Mouse (Mus musculus): ENCODE measurements at regions not wholly inside any gene's neighbourhood (a gene's known extent, or its start where the extent isn't known, plus 50 kb on each side); places are given as distances from the start of the nearest gene placed in this dataset.
"Not testable (repeated sequence)": the region's sequence is repeated elsewhere in the genome, so short reads cannot be mapped to it uniquely, and the experiment has no call there.

- Histone ChIP-seq H3K4me1 (ENCODE audit: control insufficient read depth, insufficient read depth, low read length) (no peaks in the 10 kb centered on the region), H3K4me3 (ENCODE audit: control insufficient read depth, low read depth, low read length) (no peak overlapping the region), H3K27ac (ENCODE audit: control insufficient read depth, insufficient read depth, low read depth, low read length) (no peak overlapping the region), H3K27me3 (ENCODE audit: control insufficient read depth, insufficient read depth, low read length) (no peaks in the 10 kb centered on the region), H3K36me3 (ENCODE audit: control insufficient read depth, insufficient read depth, low read length) (no peaks in the 10 kb centered on the region)
- TF ChIP-seq POLR2A (IDR thresholded peaks at IDR 0.05; ENCODE audit: control insufficient read depth, low read depth, low read length) (no peak), CTCF (IDR thresholded peaks at IDR 0.05; ENCODE audit: control insufficient read depth, insufficient read depth, insufficient replicate concordance, low read depth, low read length) (no peak)
Measured at GRCm38 (mm10) chr12:71526623-71527022, 216.9 kb downstream of the Dact1 start.

- TF ChIP-seq POLR2A (IDR thresholded peaks at IDR 0.05; ENCODE audit: control insufficient read depth, low read depth, low read length) (no peak), CTCF (IDR thresholded peaks at IDR 0.05; ENCODE audit: control insufficient read depth, insufficient read depth, insufficient replicate concordance, low read depth, low read length) (no peak)
- no peak overlapping the region for H3K27ac ChIP-seq (ENCODE audit: control insufficient read depth, insufficient read depth, low read depth, low read length)
- H3K36me3 ChIP-seq (ENCODE audit: control insufficient read depth, insufficient read depth, low read length) = no peaks in the 10 kb centered on the region
- H3K27me3 ChIP-seq (ENCODE audit: control insufficient read depth, insufficient read depth, low read length) = no peaks in the 10 kb centered on the region
- H3K4me3 ChIP-seq (ENCODE audit: control insufficient read depth, low read depth, low read length) = no peak overlapping the region
- no peaks in the 10 kb centered on the region for H3K4me1 ChIP-seq (ENCODE audit: control insufficient read depth, insufficient read depth, low read length)
Measured at GRCm38 (mm10) chr12:71532161-71532560, 222.5 kb downstream of the Dact1 start.

- no peak for TF ChIP-seq CTCF (IDR thresholded peaks at IDR 0.05; ENCODE audit: control insufficient read depth, insufficient read depth, insufficient replicate concordance, low read depth, low read length)
- no peak for TF ChIP-seq POLR2A (IDR thresholded peaks at IDR 0.05; ENCODE audit: control insufficient read depth, low read depth, low read length)
- no peaks in the 10 kb centered on the region for H3K27me3 ChIP-seq (ENCODE audit: control insufficient read depth, insufficient read depth, low read length)
- no peaks in the 10 kb centered on the region for H3K4me1 ChIP-seq (ENCODE audit: control insufficient read depth, insufficient read depth, low read length)
- H3K4me3 ChIP-seq (ENCODE audit: control insufficient read depth, low read depth, low read length) = no peak overlapping the region
- no peak overlapping the region for H3K27ac ChIP-seq (ENCODE audit: control insufficient read depth, insufficient read depth, low read depth, low read length)
- H3K36me3 ChIP-seq (ENCODE audit: control insufficient read depth, insufficient read depth, low read length) = no peaks in the 10 kb centered on the region
Measured at GRCm38 (mm10) chr12:71532708-71533450, 223.2 kb downstream of the Dact1 start.

- Histone ChIP-seq H3K4me3 (ENCODE audit: control insufficient read depth, low read depth, low read length) (no peak overlapping the region), H3K27ac (ENCODE audit: control insufficient read depth, insufficient read depth, low read depth, low read length) (no peak overlapping the region), H3K4me1 (ENCODE audit: control insufficient read depth, insufficient read depth, low read length) (no peaks in the 10 kb centered on the region), H3K27me3 (ENCODE audit: control insufficient read depth, insufficient read depth, low read length) (no peaks in the 10 kb centered on the region), H3K36me3 (ENCODE audit: control insufficient read depth, insufficient read depth, low read length) (no peaks in the 10 kb centered on the region)
- TF ChIP-seq POLR2A (IDR thresholded peaks at IDR 0.05; ENCODE audit: control insufficient read depth, low read depth, low read length) (no peak), CTCF (IDR thresholded peaks at IDR 0.05; ENCODE audit: control insufficient read depth, insufficient read depth, insufficient replicate concordance, low read depth, low read length) (no peak)
Measured at GRCm38 (mm10) chr12:71533701-71534100, 224.0 kb downstream of the Dact1 start.

GRCm38 (mm10) chr12:71534199-71534598, 224.5 kb downstream of the Dact1 start:
- no peaks in the 10 kb centered on the region for H3K27me3 ChIP-seq (ENCODE audit: control insufficient read depth, insufficient read depth, low read length)
- no peak for TF ChIP-seq POLR2A (IDR thresholded peaks at IDR 0.05; ENCODE audit: control insufficient read depth, low read depth, low read length)
- no peak for TF ChIP-seq CTCF (IDR thresholded peaks at IDR 0.05; ENCODE audit: control insufficient read depth, insufficient read depth, insufficient replicate concordance, low read depth, low read length)
- H3K36me3 ChIP-seq (ENCODE audit: control insufficient read depth, insufficient read depth, low read length) = no peaks in the 10 kb centered on the region
- H3K4me3 ChIP-seq (ENCODE audit: control insufficient read depth, low read depth, low read length) = no peak overlapping the region
- H3K27ac ChIP-seq (ENCODE audit: control insufficient read depth, insufficient read depth, low read depth, low read length) = no peak overlapping the region
- H3K4me1 ChIP-seq (ENCODE audit: control insufficient read depth, insufficient read depth, low read length) = no peaks in the 10 kb centered on the region

- H3K4me1 ChIP-seq (ENCODE audit: control insufficient read depth, insufficient read depth, low read length) = no peaks in the 10 kb centered on the region
- no peak overlapping the region for H3K4me3 ChIP-seq (ENCODE audit: control insufficient read depth, low read depth, low read length)
- no peak overlapping the region for H3K27ac ChIP-seq (ENCODE audit: control insufficient read depth, insufficient read depth, low read depth, low read length)
- H3K27me3 ChIP-seq (ENCODE audit: control insufficient read depth, insufficient read depth, low read length) = no peaks in the 10 kb centered on the region
- TF ChIP-seq CTCF (IDR thresholded peaks at IDR 0.05; ENCODE audit: control insufficient read depth, insufficient read depth, insufficient replicate concordance, low read depth, low read length) = no peak
- no peak for TF ChIP-seq POLR2A (IDR thresholded peaks at IDR 0.05; ENCODE audit: control insufficient read depth, low read depth, low read length)
- H3K36me3 ChIP-seq (ENCODE audit: control insufficient read depth, insufficient read depth, low read length) = no peaks in the 10 kb centered on the region
Measured at GRCm38 (mm10) chr12:71535251-71535650, 225.6 kb downstream of the Dact1 start.

GRCm38 (mm10) chr12:71535831-71536230, 226.1 kb downstream of the Dact1 start:
- H3K36me3 ChIP-seq (ENCODE audit: control insufficient read depth, insufficient read depth, low read length) = not testable (repeated sequence)

GRCm38 (mm10) chr12:71538691-71539090, 229.0 kb downstream of the Dact1 start:
- H3K36me3 ChIP-seq (ENCODE audit: control insufficient read depth, insufficient read depth, low read length) = no peaks in the 10 kb centered on the region
- H3K27ac ChIP-seq (ENCODE audit: control insufficient read depth, insufficient read depth, low read depth, low read length) = no peak overlapping the region
- H3K27me3 ChIP-seq (ENCODE audit: control insufficient read depth, insufficient read depth, low read length) = no peaks in the 10 kb centered on the region
- H3K4me1 ChIP-seq (ENCODE audit: control insufficient read depth, insufficient read depth, low read length) = no peaks in the 10 kb centered on the region
- H3K4me3 ChIP-seq (ENCODE audit: control insufficient read depth, low read depth, low read length) = no peak overlapping the region
- TF ChIP-seq POLR2A (IDR thresholded peaks at IDR 0.05; ENCODE audit: control insufficient read depth, low read depth, low read length) (no peak), CTCF (IDR thresholded peaks at IDR 0.05; ENCODE audit: control insufficient read depth, insufficient read depth, insufficient replicate concordance, low read depth, low read length) (no peak)

More at GRCm38 (mm10) chr12:71535831-71536230, 226.1 kb downstream of the Dact1 start:
- not testable (repeated sequence) for H3K4me1 ChIP-seq (ENCODE audit: control insufficient read depth, insufficient read depth, low read length); H3K4me3 ChIP-seq (ENCODE audit: control insufficient read depth, low read depth, low read length); H3K27ac ChIP-seq (ENCODE audit: control insufficient read depth, insufficient read depth, low read depth, low read length); H3K27me3 ChIP-seq (ENCODE audit: control insufficient read depth, insufficient read depth, low read length)
